Mouse (Mus musculus): ENCODE data around the gene Atg9b. TPM values are rescaled to one million over a fixed set of nuclear protein-coding genes. Genes with fewer than 3 reads are reported as not detected.

The Atg9b gene
- polyA plus RNA-seq, 1 experiment from 2014 or later, result 0.93 TPM

- Histone ChIP-seq H3K4me1 (peaks cover 70% of the 10 kb centered on the region), H3K36me3 (no peaks in the 10 kb centered on the region), H3K27ac (peak overlapping the region; percentile 46), H3K4me2 (peak overlapping the region; percentile 38), H3K27me3 (replicated peaks) (peaks cover 54% of the 10 kb centered on the region), H3K9me3 (replicated peaks) (no peaks in the 10 kb centered on the region), H3K9ac (no peak overlapping the region), H3K4me3 (no peak overlapping the region)
- ATAC-seq, result peak; percentile 31
- WGBS (ENCODE audit: insufficient replicate concordance), result 17% methylated on average over 2 of the region's 2 CpGs
These were observed 47.9 kb downstream of the Atg9b start for GRCm38 (mm10) chr5:24343977-24344436.

GRCm38 (mm10) chr5:24343379-24343778 is 48.6 kb downstream of the Atg9b start:
- Histone ChIP-seq H3K9me3 (replicated peaks) (no peaks in the 10 kb centered on the region), H3K4me1 (peaks cover 64% of the 10 kb centered on the region), H3K4me3 (no peak overlapping the region), H3K4me2 (peak overlapping the region; percentile 18), H3K27ac (peak overlapping the region; percentile 46; the same call in 1 of the 2 replicates), H3K9ac (no peak overlapping the region), H3K36me3 (no peaks in the 10 kb centered on the region), H3K27me3 (replicated peaks) (peaks cover 48% of the 10 kb centered on the region)
- peak; percentile 11; the same call in 1 of the 2 replicates for ATAC-seq

- 52% methylated on average over 8 of the region's 8 CpGs for WGBS (ENCODE audit: insufficient replicate concordance)
- Histone ChIP-seq H3K4me1 (peaks cover 60% of the 10 kb centered on the region), H3K9ac (no peak overlapping the region), H3K27me3 (replicated peaks) (peaks cover 46% of the 10 kb centered on the region), H3K4me2 (peak overlapping the region; percentile 18), H3K9me3 (replicated peaks) (no peaks in the 10 kb centered on the region), H3K27ac (peak overlapping the region; percentile 46; the same call in 1 of the 2 replicates), H3K4me3 (no peak overlapping the region), H3K36me3 (no peaks in the 10 kb centered on the region)
- no peak for ATAC-seq
These were observed 49.0 kb downstream of the Atg9b start for GRCm38 (mm10) chr5:24342966-24343365.

GRCm38 (mm10) chr5:24342205-24342963 is 49.6 kb downstream of the Atg9b start:
- Histone ChIP-seq H3K36me3 (no peaks in the 10 kb centered on the region), H3K27ac (no peak overlapping the region), H3K4me3 (no peak overlapping the region), H3K4me2 (no peak overlapping the region; the same call in 1 of the 2 replicates), H3K9ac (no peak overlapping the region), H3K9me3 (replicated peaks) (no peaks in the 10 kb centered on the region), H3K27me3 (replicated peaks) (peaks cover 44% of the 10 kb centered on the region), H3K4me1 (peaks cover 59% of the 10 kb centered on the region)
- ATAC-seq, result no peak
- 62% methylated on average over 14 of the region's 14 CpGs for WGBS (ENCODE audit: insufficient replicate concordance)

GRCm38 (mm10) chr5:24337821-24338220 is 54.1 kb downstream of the Atg9b start:
- H3K9me3 ChIP-seq (replicated peaks), result no peaks in the 10 kb centered on the region
- no peak overlapping the region for H3K27ac ChIP-seq
- peaks cover 16% of the 10 kb centered on the region for H3K27me3 ChIP-seq (replicated peaks)
- peaks cover 27% of the 10 kb centered on the region for H3K4me1 ChIP-seq
- WGBS (ENCODE audit: insufficient replicate concordance), result 36% methylated on average over 2 of the region's 2 CpGs
- no peak overlapping the region for H3K9ac ChIP-seq
- no peak overlapping the region for H3K4me2 ChIP-seq
- no peak for ATAC-seq
- H3K36me3 ChIP-seq, result no peaks in the 10 kb centered on the region
- H3K4me3 ChIP-seq, result no peak overlapping the region

GRCm38 (mm10) chr5:24337366-24337765 is 54.6 kb downstream of the Atg9b start:
- Histone ChIP-seq H3K4me1 (peaks cover 23% of the 10 kb centered on the region; the same call in 1 of the 2 replicates), H3K27ac (no peak overlapping the region), H3K9ac (no peak overlapping the region), H3K4me3 (no peak overlapping the region), H3K4me2 (no peak overlapping the region), H3K27me3 (replicated peaks) (peaks cover 17% of the 10 kb centered on the region), H3K36me3 (no peaks in the 10 kb centered on the region), H3K9me3 (replicated peaks) (no peaks in the 10 kb centered on the region)
- peak; percentile 28; the same call in 1 of the 2 replicates for ATAC-seq
- WGBS (ENCODE audit: insufficient replicate concordance), result 20% methylated on average over 9 of the region's 9 CpGs

GRCm38 (mm10) chr5:24335888-24336511 is 55.9 kb downstream of the Atg9b start:
- Histone ChIP-seq H3K4me1 (0 out of 2 replicates have a peak, but pooled peaks cover 19% of the 10 kb centered on the region), H3K4me2 (no peak overlapping the region)
- WGBS (ENCODE audit: insufficient replicate concordance), result 21% methylated on average over 3 of the region's 3 CpGs

GRCm38 (mm10) chr5:24334749-24335148 is 57.2 kb downstream of the Atg9b start:
- no peaks in the 10 kb centered on the region for H3K9me3 ChIP-seq (replicated peaks)
- no peaks in the 10 kb centered on the region for H3K36me3 ChIP-seq
- H3K4me2 ChIP-seq, result no peak overlapping the region
- peaks cover 21% of the 10 kb centered on the region for H3K4me1 ChIP-seq
- no peak for ATAC-seq
- no peak overlapping the region for H3K4me3 ChIP-seq
- 32% methylated on average over 3 of the region's 3 CpGs for WGBS (ENCODE audit: insufficient replicate concordance)
- H3K9ac ChIP-seq, result no peak overlapping the region
- H3K27ac ChIP-seq, result no peak overlapping the region
- H3K27me3 ChIP-seq (replicated peaks), result peaks cover 41% of the 10 kb centered on the region

More at GRCm38 (mm10) chr5:24335888-24336511, 55.9 kb downstream of the Atg9b start:
- H3K36me3 ChIP-seq, result no peaks in the 10 kb centered on the region
- peak; percentile 46 for ATAC-seq
- no peak overlapping the region for H3K9ac ChIP-seq
- H3K9me3 ChIP-seq (replicated peaks), result no peaks in the 10 kb centered on the region
- H3K4me3 ChIP-seq, result no peak overlapping the region
- peaks cover 28% of the 10 kb centered on the region for H3K27me3 ChIP-seq (replicated peaks)
- no peak overlapping the region for H3K27ac ChIP-seq

Other genes starting within 250 kb of the Atg9b start
- 13.2 and 13.8 TPM in 2 replicates for gene Nupl2, start 227.2 kb downstream of the Atg9b start, polyA plus RNA-seq (2016; fragmentation: Nextera tagmentation; extraction: Ambion mirVana)
- 0.89 and 1.6 TPM in 2 replicates for gene Kcnh2, start 40.5 kb downstream of the Atg9b start, polyA plus RNA-seq (2016; fragmentation: Nextera tagmentation; extraction: Ambion mirVana)
- 4.4 and 4.9 TPM in 2 replicates for gene Nos3, start 27.3 kb downstream of the Atg9b start, polyA plus RNA-seq (2016; fragmentation: Nextera tagmentation; extraction: Ambion mirVana)
- gene Abcb8, start 1.5 kb upstream of the Atg9b start, polyA plus RNA-seq (2016; fragmentation: Nextera tagmentation; extraction: Ambion mirVana), result 32.6 and 34.1 TPM in 2 replicates
- not detected in 2 replicates for gene Asic3, start 21.2 kb upstream of the Atg9b start, polyA plus RNA-seq (2016; fragmentation: Nextera tagmentation; extraction: Ambion mirVana)
- gene Cdk5, start 31.4 kb upstream of the Atg9b start, polyA plus RNA-seq (2016; fragmentation: Nextera tagmentation; extraction: Ambion mirVana), result 13.0 and 14.1 TPM in 2 replicates
- gene Slc4a2, start 31.7 kb upstream of the Atg9b start, polyA plus RNA-seq (2016; fragmentation: Nextera tagmentation; extraction: Ambion mirVana), result 16.2 and 16.6 TPM in 2 replicates
- 72.4 and 78.0 TPM in 2 replicates for gene Fastk, start 53.1 kb upstream of the Atg9b start, polyA plus RNA-seq (2016; fragmentation: Nextera tagmentation; extraction: Ambion mirVana)
- gene Tmub1, start 55.7 kb upstream of the Atg9b start, polyA plus RNA-seq (2016; fragmentation: Nextera tagmentation; extraction: Ambion mirVana), result 6.7 and 7.2 TPM in 2 replicates
- 25.5 and 26.5 TPM in 2 replicates for gene Agap3, start 60.0 kb upstream of the Atg9b start, polyA plus RNA-seq (2016; fragmentation: Nextera tagmentation; extraction: Ambion mirVana)
- not detected in 2 replicates for gene Gbx1, start 135.1 kb upstream of the Atg9b start, polyA plus RNA-seq (2016; fragmentation: Nextera tagmentation; extraction: Ambion mirVana)
- 0.11 TPM in 1 of 2 replicates, not detected in the other for gene Asb10, start 148.8 kb upstream of the Atg9b start, polyA plus RNA-seq (2016; fragmentation: Nextera tagmentation; extraction: Ambion mirVana)
- 0.05 TPM in 1 of 2 replicates, not detected in the other for gene 4931409K22Rik, start 164.7 kb upstream of the Atg9b start, polyA plus RNA-seq (2016; fragmentation: Nextera tagmentation; extraction: Ambion mirVana)
- gene Abcf2, start 185.3 kb upstream of the Atg9b start, polyA plus RNA-seq (2016; fragmentation: Nextera tagmentation; extraction: Ambion mirVana), result 93.7 and 95.9 TPM in 2 replicates
- gene Chpf2, start 194.6 kb upstream of the Atg9b start, polyA plus RNA-seq (2016; fragmentation: Nextera tagmentation; extraction: Ambion mirVana), result 16.6 and 17.6 TPM in 2 replicates
- gene Smarcd3, start 232.3 kb upstream of the Atg9b start, polyA plus RNA-seq (2016; fragmentation: Nextera tagmentation; extraction: Ambion mirVana), result 5.8 and 8.3 TPM in 2 replicates

All from liver, embryonic 12.5 days (tissue).